Mouse (Mus musculus): ENCODE measurements around the gene Eif2ak4.
A peak's percentile ranks its signal among the peaks of the same experiment; 100 is the strongest.

Eif2ak4 gene

DNA sequence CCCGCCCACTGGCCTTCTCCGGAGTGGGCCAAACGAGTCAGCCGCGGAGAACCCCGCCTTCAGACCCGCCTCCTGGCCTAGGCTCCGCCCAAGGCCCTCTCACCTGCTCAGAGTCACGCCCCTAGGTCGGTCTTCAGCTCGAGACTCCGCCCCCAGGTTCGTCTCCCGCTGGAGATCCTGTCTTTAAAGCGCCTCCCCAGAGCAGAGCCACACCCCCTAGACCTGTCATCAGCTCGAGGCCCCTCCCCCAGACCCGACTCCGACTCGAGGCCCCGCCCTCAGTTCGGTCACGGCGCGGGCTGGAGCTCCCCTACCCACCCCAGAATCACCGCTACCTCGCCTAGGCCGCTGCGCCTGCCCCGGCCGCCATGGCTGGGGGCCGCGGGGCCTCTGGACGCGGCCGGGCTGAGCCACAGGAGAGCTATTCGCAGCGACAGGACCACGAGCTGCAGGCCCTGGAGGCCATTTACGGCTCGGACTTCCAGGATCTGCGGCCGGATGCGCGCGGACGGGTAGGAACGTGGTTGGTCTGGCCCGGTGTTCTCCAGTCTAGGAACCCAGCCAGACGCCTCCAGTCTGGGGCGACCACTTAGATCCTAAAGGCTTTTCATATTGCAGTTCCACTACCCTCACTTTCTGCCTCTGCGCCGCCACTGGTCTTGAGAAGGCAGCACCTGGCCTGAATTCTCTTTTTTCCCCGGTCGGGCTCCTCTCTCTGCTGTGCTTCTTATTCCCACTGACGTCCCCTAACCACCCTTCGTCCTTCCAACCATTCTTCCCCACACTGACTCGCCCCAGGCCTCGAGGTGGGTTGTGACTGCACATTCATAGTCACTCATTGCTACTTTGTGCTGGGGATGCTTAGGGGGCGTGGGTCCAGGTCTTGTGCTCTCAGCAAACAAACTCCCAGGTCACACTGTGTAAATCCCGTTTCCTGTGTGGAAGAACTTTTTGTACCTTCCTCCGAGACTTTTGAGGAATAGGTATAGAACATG is at the start of gene Eif2ak4:
Gene Eif2ak4, plus strand, starts transcription at position 278 of the 995 bp plus-strand sequence.
- peak; percentile 99 to 100 for DNase-seq

DNA sequence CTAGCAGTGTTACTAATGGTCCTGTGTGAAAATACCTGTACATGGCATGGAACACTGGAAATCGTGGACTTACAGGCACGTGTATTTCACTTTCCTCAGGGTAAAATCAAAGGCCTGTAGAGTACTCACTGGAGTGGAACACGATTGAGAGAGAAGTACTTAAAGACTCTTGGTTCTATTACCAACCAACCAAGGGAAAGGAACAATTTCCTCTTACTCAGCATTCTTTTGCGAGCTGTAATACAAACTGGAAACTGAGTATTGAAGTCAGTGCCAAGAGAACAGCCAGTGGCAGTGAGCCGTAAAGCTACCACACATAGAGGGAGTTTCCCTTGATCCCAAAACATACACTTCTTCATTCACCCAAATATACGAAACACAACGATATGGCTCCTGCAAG is 47.1 kb upstream of the Eif2ak4 start:
- no peak for DNase-seq

DNA sequence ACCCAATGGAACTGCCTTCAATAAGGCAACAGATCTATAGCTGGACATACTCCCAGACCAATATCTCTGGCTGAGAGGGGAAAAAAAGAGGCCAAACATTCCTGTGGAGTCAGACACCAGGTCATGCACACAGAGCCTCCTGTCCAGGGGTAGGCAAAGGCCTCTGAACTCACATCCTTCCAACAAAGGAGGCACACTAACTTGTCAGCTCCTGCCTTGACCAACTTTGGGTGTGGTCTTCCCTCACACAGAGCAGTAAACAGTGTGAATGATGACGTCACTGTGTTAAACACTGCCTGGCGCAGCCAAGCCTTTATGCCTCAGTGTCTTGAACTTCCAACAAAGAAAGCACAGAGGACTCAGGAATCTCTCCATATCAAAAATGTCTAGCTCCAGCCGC is 44.5 kb upstream of the Eif2ak4 start:
- no peak for DNase-seq

GRCm38 (mm10) chr2:118345535-118345934 is 42.9 kb upstream of the Eif2ak4 start:
- no peak for DNase-seq

GRCm38 (mm10) chr2:118353498-118353897 is 34.9 kb upstream of the Eif2ak4 start:
- no peak for DNase-seq

DNA sequence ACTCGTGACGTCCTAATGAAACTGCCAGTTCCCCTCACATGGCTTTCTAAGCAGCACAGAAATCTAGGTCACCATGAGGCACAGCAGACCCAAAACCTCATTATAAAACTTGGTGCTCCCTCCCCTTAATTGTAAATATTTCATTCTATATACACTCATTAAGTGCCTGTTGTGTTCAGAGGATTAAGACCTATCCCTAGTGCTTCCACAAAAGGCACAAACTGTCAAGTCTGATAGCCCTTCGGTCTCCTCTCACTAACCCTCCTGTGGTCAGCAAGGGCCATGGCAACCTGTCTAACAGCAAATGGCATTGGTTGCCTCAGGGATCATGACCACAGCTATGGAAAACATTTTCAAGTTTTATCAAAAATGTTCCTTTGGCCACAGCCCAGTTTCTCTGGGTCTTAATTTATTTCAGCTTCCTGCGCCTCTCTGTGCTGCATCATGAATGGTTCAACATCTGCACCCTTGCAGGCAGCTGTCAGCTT is 34.5 kb upstream of the Eif2ak4 start:
- DNase-seq = no peak

DNA sequence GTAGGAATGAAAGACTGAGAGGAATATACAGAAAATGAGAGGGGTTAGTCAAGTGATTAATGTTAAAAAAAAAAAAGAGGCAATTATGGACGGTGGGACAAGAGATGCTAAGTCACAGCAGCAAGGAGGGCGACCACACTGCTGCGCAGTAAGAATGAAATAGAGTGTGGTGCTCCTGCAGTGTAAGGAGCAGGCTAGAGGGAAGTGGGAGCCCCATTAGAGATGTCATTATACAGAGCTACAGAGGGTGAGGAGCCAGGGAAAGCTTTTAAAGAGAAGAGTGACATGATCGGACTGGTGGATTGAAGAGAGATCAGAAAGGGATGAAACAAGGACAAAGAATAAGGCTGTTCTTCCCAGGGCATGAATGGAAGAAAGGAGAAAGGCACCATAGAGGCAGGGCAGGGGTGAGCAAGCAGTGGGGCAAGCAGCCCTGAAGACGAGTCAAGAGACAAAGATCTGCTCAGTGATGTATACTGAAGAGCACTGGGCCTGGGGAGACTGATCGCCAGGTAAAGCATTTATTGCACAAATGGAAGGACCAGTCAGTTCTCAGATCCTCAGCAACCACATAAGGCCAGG is 33.2 kb upstream of the Eif2ak4 start:
- DNase-seq = no peak

- DNase-seq = no peak
Measured at GRCm38 (mm10) chr2:118371841-118372240, 16.6 kb upstream of the Eif2ak4 start.

GRCm38 (mm10) chr2:118372561-118372900 is 15.9 kb upstream of the Eif2ak4 start:
- no peak for DNase-seq

- peak; percentile 55 to 63 for DNase-seq
Measured at GRCm38 (mm10) chr2:118372901-118373571, 15.4 kb upstream of the Eif2ak4 start, which contains the start of gene Gpr176. Gene Gpr176, minus strand, starts transcription at chr2:118373419.

GRCm38 (mm10) chr2:118373572-118374279 is 14.7 kb upstream of the Eif2ak4 start:
- peak; percentile 84 to 86 for DNase-seq

DNA sequence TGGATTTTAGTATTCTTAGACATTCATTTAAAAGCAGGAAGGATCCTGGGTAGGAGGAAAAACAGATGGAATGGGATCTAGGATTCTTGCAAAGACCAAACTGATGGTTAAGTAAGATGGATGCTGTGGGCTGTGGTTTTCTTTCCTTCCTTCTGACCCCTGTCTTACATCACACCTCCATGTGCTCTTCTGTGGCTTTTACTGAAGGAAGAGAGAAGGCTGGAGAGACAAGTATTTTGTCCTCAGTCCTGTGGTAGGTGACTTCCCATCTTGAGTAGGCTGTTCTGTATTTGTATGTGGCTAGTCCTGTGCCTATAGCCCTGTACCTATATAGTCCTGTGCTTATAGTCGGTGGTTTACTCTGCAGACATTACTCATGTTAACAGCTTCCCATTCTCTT is 12.9 kb upstream of the Eif2ak4 start:
- DNase-seq = no peak

DNA sequence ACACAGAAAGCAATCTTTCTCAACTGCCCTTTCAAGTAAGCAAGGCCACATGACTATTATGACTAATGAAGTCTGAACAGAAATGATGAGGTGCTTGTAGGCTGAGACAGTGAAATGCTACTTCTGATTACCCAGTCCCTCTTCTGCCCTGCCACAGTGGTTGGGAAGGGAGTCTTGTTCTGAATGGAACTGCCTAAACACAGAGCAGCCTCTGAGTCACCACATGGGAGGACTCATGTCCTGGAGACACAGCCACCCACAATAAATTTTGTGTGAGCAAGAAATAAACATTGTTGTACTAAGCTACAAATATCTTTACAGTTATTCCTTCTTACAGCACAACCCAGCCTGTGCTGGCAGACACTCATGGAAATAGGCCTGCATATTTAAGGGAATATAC is 12.5 kb upstream of the Eif2ak4 start:
- DNase-seq = no peak

DNA sequence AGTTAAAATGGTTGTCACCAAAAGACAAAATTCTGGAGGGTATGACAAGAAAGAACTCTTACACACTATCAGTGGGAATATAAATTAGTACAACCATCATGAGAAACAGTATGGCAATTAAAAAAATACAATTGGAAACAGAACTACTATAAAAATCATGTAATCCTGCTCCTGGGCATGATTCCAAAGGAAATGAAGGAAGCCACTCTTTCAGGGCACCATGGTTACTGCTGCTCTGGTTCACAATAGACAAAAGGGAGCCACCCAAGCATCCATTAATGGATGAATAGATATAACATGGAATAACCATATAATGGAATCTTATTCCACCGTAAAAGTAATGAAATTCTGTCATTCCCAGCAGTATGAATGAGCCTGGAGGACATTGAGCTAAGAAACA is 8.7 kb upstream of the Eif2ak4 start:
- DNase-seq = no peak

DNA sequence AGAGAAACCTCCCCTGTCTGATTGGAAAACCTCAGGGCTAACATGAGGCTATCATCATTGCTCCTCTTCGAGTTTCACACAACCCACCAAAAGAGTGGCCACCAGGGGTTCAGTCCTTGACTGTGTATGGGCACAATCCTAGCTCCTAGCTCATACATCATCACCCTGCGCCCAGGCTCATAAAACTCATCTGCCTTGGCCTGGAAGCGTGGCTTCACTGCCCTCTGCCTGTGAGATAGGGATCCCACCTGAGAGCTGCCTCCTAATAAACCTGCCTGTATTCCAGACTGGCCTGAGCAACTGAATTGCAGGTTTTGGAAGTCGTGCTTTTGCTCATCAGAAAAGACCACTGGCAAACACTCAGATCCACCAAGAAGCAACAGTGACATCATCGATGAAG is 5.0 kb upstream of the Eif2ak4 start:
- DNase-seq = no peak

- DNase-seq = no peak
Measured at GRCm38 (mm10) chr2:118389569-118389968, 1.2 kb downstream of the Eif2ak4 start.

- no peak for DNase-seq
Measured at GRCm38 (mm10) chr2:118390072-118390471, 1.7 kb downstream of the Eif2ak4 start.

GRCm38 (mm10) chr2:118391201-118391600 is 2.8 kb downstream of the Eif2ak4 start:
- DNase-seq = no peak

GRCm38 (mm10) chr2:118399751-118400150 is 11.3 kb downstream of the Eif2ak4 start:
- no peak for DNase-seq

DNA sequence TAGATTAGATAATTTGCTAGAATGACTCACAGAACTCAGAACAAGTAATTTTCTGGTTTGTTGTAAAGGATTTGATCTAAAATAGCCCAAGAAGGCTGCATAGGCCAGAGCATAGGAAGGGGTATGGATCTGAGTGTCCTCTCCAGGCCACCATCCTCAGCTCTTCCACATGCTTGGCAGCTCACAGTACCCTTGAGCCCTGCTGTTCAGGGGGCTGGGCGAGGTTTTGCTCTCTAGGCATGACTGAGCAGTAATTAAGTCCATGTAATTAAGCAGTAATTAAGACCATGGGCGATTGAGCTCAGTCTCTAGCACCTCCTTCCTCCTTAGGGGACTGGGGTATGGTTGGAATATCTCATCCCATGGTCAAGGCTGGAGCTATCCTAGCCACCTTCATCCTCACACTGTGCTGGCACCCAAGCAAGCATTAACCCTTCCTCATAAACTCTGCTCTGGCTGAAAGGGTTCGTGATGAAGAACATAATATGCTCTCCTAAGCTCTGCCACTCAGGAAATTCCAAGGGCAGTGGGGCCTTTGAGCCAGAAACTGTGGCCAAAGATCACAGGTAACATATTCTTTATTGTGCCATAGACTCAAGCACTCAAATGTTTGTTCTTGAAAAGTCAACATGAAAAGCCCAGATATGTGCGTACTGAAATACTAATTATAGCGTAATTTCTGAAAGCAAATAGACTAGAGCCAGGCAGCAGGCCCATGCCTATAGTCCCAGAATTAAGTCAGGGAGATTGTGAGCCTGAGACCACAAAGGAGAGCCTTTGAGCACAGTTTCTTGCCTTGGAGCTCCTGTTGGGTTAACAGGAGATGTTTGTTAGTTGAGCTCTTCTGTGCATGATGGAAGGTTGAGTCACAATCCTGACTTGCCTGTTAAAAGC is 13.7 kb downstream of the Eif2ak4 start:
- DNase-seq = no peak

GRCm38 (mm10) chr2:118404336-118404735 is 15.9 kb downstream of the Eif2ak4 start:
- DNase-seq = peak in 1 of 2 experiments; percentile 9

- no peak for DNase-seq
Measured at GRCm38 (mm10) chr2:118405568-118405967, 17.1 kb downstream of the Eif2ak4 start.

Data from cerebellum, adult 18-20 months (tissue).